Mouse (Mus musculus) forebrain, embryonic 10.5 days (tissue): ENCODE measurements at regions not wholly inside any gene's neighbourhood (a gene's known extent, or its start where the extent isn't known, plus 50 kb on each side); places are given as distances from the start of the nearest gene placed in this dataset.

Experiments
- DNase-seq: peaks from one replicate; pipeline ENCODE4 v3.0.0-alpha.2; 2017; ENCODE audit warnings: low spot score; ENCODE audit errors: extremely low spot score
- H3K27ac ChIP-seq: fragments of 300-500 bp; sonication (generic); 2 replicates; pipeline ENCODE4 v1.5.1; 2016; ENCODE audit warnings: mild to moderate bottlenecking
- H3K27me3 ChIP-seq: fragments of 300-500 bp; sonication (generic); 2 replicates; pipeline ENCODE4 v1.6.1; 2016; ENCODE audit warnings: mild to moderate bottlenecking; ENCODE audit not compliant: poor library complexity, severe bottlenecking
- H3K36me3 ChIP-seq: fragments of 300-500 bp; sonication (generic); replicated peaks from 2 replicates; pipeline ENCODE4 v1.6.1; 2016; ENCODE audit warnings: mild to moderate bottlenecking, moderate library complexity
- H3K4me1 ChIP-seq: fragments of 300-500 bp; sonication (generic); 2 replicates; pipeline ENCODE4 v1.6.1; 2016
- H3K4me3 ChIP-seq: fragments of 300-500 bp; sonication (generic); 2 replicates; pipeline ENCODE4 v1.5.1; 2016; ENCODE audit warnings: mild to moderate bottlenecking, moderate library complexity
- H3K9me3 ChIP-seq: fragments of 300-500 bp; sonication (generic); 2 replicates; pipeline ENCODE4 v1.6.1; 2016; ENCODE audit warnings: mild to moderate bottlenecking, moderate library complexity
- WGBS: fragments of 180-500 bp; shearing (Covaris S2); methylation state at CpG from one replicate; pipeline ENCODE4 v1.1.7; 2016; 5-methylcytosine and 5-hydroxymethylcytosine counted together

DNA sequence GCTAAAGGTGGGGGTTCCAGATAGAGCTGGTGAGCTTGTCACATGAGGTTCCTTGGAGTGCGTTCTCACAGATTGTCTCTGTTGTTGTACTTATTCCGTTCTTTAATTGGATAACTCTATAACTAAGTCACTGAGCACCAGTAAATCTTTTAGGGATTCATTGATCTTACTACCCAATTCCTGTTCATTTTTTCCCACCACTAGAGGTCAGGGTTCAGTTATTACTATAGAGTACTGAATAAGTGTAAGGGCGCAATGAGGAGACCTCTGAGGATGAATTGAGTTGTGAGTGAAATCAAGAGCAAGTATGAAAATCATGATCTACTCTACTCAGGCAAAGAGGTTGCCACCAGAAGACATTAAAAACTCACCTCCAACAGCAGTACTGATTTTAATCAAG lies 584.0 kb upstream of the 2610301B20Rik start:
- H3K27ac ChIP-seq = no peak overlapping the region
- no peak for DNase-seq
- no peak overlapping the region for H3K4me3 ChIP-seq

DNA sequence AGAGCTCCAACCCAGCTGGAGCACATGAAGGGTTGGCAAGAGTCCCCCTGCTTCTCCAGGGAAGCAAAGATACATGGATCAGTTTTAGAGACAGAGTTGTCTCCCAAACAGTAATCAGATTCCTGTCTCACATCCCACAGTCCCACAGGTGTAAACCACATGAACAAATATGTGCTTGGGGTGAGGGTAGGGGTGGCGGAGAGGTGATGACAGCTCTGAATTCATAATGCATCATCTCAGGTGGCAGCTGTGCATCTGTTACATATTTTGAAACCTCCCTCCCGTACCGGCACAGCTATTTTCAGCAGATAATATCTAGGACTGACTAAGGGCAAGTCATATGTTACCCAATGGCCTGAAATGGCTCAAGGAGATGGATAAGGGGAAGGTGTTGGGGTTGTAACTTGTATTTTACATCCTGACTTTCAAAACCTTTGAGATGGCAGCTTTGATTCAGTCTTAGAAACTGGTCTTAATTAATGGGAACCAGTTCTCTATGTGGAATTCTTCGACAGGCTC lies 579.2 kb upstream of the 2610301B20Rik start:
- 82% methylated on average over 4 of the region's 4 CpGs for whole genome bisulfite sequencing
- H3K27me3 ChIP-seq = no peaks in the 10 kb centered on the region
- H3K9me3 ChIP-seq = no peaks in the 10 kb centered on the region
- no peak for DNase-seq
- H3K4me1 ChIP-seq = no peaks in the 10 kb centered on the region
- no peak overlapping the region for H3K27ac ChIP-seq
- H3K36me3 ChIP-seq = no peaks in the 10 kb centered on the region
- H3K4me3 ChIP-seq = no peak overlapping the region

More for the DNA sequence above, 584.0 kb upstream of the 2610301B20Rik start:
- Histone ChIP-seq H3K36me3 (no peaks in the 10 kb centered on the region), H3K9me3 (no peaks in the 10 kb centered on the region), H3K4me1 (no peaks in the 10 kb centered on the region), H3K27me3 (no peaks in the 10 kb centered on the region)
- 72% methylated on average over 3 of the region's 3 CpGs for WGBS

GRCm38 (mm10) chr4:10296220-10296619 lies 578.1 kb upstream of the 2610301B20Rik start:
- no peak for DNase-seq
- H3K4me3 ChIP-seq = no peak overlapping the region
- 89% methylated on average over 1 of the region's 1 CpGs for WGBS
- no peaks in the 10 kb centered on the region for H3K4me1 ChIP-seq
- H3K27ac ChIP-seq = no peak overlapping the region
- no peaks in the 10 kb centered on the region for H3K36me3 ChIP-seq
- H3K9me3 ChIP-seq = no peaks in the 10 kb centered on the region
- no peaks in the 10 kb centered on the region for H3K27me3 ChIP-seq

DNA sequence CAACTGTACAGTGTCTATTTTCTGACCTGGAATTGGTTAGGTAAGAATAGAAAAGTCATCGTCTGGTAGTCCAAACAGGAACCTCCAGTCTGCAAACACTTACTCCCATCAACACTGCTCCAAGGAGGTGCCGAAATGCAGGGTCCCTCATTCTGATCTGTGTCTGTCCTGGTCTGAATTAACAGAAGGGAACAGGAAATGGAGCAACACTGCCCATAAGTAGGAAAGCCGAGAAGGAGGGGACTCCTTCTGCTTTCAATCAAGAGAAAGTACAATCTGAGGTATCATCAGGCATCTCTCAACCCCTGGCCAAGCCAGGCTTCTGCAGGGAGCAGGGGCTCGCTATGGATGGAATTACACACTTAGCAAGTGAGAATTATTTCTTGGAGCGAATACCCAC lies 562.4 kb upstream of the 2610301B20Rik start:
- Histone ChIP-seq H3K27ac (no peak overlapping the region), H3K36me3 (no peaks in the 10 kb centered on the region), H3K27me3 (no peaks in the 10 kb centered on the region), H3K9me3 (no peaks in the 10 kb centered on the region), H3K4me1 (0 out of 2 replicates have a peak, but pooled peaks cover 2% of the 10 kb centered on the region), H3K4me3 (no peak overlapping the region)
- peak; percentile 15 for DNase-seq
- 61% methylated on average over 5 of the region's 5 CpGs for WGBS

DNA sequence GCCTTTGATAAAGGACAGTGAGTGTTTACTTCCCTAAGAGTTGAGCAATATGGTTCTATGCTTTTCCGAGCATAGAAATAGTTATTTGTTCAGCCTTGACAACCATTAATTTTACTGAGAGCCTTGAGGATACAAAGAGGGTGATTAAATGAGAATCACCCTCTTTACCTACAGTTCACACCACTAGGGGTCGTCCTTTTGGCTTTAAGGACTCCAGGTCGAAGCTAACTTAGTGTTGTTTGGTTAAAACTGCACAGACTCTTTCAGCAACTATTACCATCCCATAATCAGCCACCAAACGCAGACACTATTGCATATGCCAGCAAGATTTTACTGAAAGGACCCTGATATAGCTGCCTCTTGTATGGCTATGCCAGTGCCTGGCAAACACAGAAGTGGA lies 559.2 kb upstream of the 2610301B20Rik start:
- 72% methylated on average over 4 of the region's 4 CpGs for WGBS
- Histone ChIP-seq H3K9me3 (no peaks in the 10 kb centered on the region), H3K36me3 (no peaks in the 10 kb centered on the region), H3K4me1 (0 out of 2 replicates have a peak, but pooled peaks cover 2% of the 10 kb centered on the region), H3K27ac (no peak overlapping the region), H3K4me3 (no peak overlapping the region), H3K27me3 (no peaks in the 10 kb centered on the region)
- DNase-seq = no peak

- DNase-seq = no peak
- Histone ChIP-seq H3K36me3 (no peaks in the 10 kb centered on the region), H3K27ac (no peak overlapping the region), H3K27me3 (no peaks in the 10 kb centered on the region), H3K9me3 (no peaks in the 10 kb centered on the region), H3K4me1 (0 out of 2 replicates have a peak, but pooled peaks cover 2% of the 10 kb centered on the region), H3K4me3 (no peak overlapping the region)
- WGBS = 52% methylated on average over 3 of the region's 3 CpGs
Measured at GRCm38 (mm10) chr4:10315875-10316274, 558.4 kb upstream of the 2610301B20Rik start.

DNA sequence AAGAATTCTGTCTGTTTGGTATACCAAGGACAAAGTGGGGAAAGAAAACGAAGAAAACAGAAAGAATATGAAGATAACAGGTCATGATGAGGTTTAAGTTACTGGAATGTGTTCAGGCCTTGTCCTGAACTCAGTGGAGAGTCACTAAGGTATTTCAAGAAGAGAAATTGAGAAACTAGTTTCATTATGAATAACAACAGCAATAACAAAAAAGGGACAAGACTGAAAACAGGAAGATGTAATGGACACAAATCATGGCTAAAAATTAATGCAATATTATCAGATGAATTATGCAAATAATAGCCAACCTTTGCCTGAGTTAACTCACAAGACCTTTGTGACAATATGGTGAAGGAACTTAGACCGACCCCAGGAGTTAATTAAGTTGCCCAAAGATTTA lies 530.2 kb upstream of the 2610301B20Rik start:
- Histone ChIP-seq H3K4me1 (no peaks in the 10 kb centered on the region), H3K4me3 (no peak overlapping the region), H3K9me3 (no peaks in the 10 kb centered on the region), H3K36me3 (no peaks in the 10 kb centered on the region), H3K27ac (no peak overlapping the region), H3K27me3 (no peaks in the 10 kb centered on the region)
- DNase-seq = no peak
- WGBS = 76% methylated on average over 2 of the region's 2 CpGs

DNA sequence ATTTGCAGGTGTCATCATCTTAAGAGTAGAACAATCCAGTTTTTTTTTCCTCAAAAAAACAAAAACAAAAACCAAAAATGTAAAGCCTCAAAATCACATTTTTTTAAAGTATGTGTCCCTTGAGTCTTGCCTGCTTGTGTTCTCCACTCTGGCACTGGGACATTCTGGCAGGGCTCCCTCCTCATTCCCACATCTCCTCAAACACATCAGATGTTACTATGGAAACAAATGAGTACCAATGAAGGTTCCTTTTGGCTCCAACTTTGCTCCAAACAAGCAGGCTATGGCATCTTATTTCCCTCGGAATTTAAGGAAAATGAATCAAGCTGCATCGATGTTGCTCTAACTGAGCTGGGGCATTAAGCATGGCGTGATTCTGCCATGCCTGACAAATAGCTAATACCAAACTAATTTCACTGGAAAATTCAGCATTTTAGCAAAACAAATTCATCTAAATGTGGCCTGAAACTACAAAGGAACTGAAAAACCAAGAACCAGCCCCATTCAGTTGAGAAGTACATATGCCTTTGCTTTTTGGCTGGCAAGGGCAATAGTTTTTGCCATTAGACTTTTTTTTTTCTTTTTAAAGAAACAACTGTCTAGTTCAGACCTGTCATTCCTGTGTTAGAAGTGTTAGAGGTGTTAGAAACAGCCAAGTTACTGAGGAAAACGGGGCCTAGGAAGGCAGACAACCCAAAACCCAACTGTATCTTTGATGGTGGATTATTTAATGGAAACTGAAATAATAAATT lies 522.2 kb upstream of the 2610301B20Rik start:
- H3K27ac ChIP-seq = no peak overlapping the region
- WGBS = 90% methylated on average over 4 of the region's 4 CpGs
- no peaks in the 10 kb centered on the region for H3K36me3 ChIP-seq
- no peak for DNase-seq
- H3K9me3 ChIP-seq = no peaks in the 10 kb centered on the region
- H3K4me1 ChIP-seq = no peaks in the 10 kb centered on the region
- H3K4me3 ChIP-seq = no peak overlapping the region
- no peaks in the 10 kb centered on the region for H3K27me3 ChIP-seq

GRCm38 (mm10) chr4:10357572-10357971 lies 516.7 kb upstream of the 2610301B20Rik start:
- Histone ChIP-seq H3K36me3 (no peaks in the 10 kb centered on the region), H3K4me3 (no peak overlapping the region)
- 82% methylated on average over 3 of the region's 3 CpGs for WGBS

GRCm38 (mm10) chr4:10389790-10390189 lies 484.5 kb upstream of the 2610301B20Rik start:
- Histone ChIP-seq H3K36me3 (no peaks in the 10 kb centered on the region), H3K4me1 (no peaks in the 10 kb centered on the region), H3K27ac (no peak overlapping the region), H3K4me3 (no peak overlapping the region), H3K9me3 (no peaks in the 10 kb centered on the region), H3K27me3 (no peaks in the 10 kb centered on the region)
- DNase-seq = no peak
- 93% methylated on average over 2 of the region's 2 CpGs for WGBS

More at GRCm38 (mm10) chr4:10357572-10357971, 516.7 kb upstream of the 2610301B20Rik start:
- no peak for DNase-seq
- no peak overlapping the region for H3K27ac ChIP-seq
- H3K27me3 ChIP-seq = no peaks in the 10 kb centered on the region
- no peaks in the 10 kb centered on the region for H3K9me3 ChIP-seq
- H3K4me1 ChIP-seq = no peaks in the 10 kb centered on the region

- no peak overlapping the region for H3K27ac ChIP-seq
- DNase-seq = no peak
- H3K9me3 ChIP-seq = no peaks in the 10 kb centered on the region
- H3K4me3 ChIP-seq = no peak overlapping the region
- H3K4me1 ChIP-seq = no peaks in the 10 kb centered on the region
- H3K27me3 ChIP-seq = no peaks in the 10 kb centered on the region
- H3K36me3 ChIP-seq = no peaks in the 10 kb centered on the region
Measured at GRCm38 (mm10) chr4:10397249-10397648, 477.0 kb upstream of the 2610301B20Rik start.

- Histone ChIP-seq H3K36me3 (no peaks in the 10 kb centered on the region), H3K9me3 (no peaks in the 10 kb centered on the region), H3K27ac (no peak overlapping the region), H3K4me3 (no peak overlapping the region), H3K4me1 (no peaks in the 10 kb centered on the region), H3K27me3 (no peaks in the 10 kb centered on the region)
- 94% methylated on average over 2 of the region's 2 CpGs for WGBS
- no peak for DNase-seq
Measured at GRCm38 (mm10) chr4:10398075-10398474, 476.2 kb upstream of the 2610301B20Rik start.

DNA sequence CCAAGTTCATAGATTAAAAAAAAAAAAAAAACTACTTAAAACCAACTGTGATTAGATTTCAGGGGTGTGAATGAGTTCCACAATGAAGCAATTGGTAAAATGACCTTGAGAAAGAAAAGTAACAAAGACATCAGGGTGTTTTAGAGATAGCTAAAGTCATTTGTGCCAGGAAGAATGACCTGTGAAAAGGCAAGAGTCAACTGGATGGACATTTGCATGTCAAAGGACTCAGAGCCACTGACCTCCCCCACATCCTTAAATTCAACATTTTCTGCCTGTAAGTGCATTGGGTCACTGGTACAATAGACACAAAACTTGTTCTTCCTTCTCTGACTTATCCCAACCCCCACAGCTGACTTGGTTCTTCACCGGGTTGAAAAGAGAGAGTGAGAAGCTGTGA lies 474.6 kb upstream of the 2610301B20Rik start:
- Histone ChIP-seq H3K27me3 (no peaks in the 10 kb centered on the region), H3K4me1 (no peaks in the 10 kb centered on the region), H3K27ac (no peak overlapping the region), H3K4me3 (no peak overlapping the region), H3K36me3 (no peaks in the 10 kb centered on the region), H3K9me3 (no peaks in the 10 kb centered on the region)
- DNase-seq = no peak
- 76% methylated on average over 1 of the region's 1 CpGs for WGBS
